Mouse (Mus musculus) ES-E14 (cell line): ENCODE results near the gene Lrmda. TPM values are rescaled to one million over a fixed set of nuclear protein-coding genes. Genes with fewer than 3 reads are reported as not detected.

Source experiments
- DNase-seq: peaks from one replicate; pipeline ENCODE4 v3.0.0-alpha.2; 2013; ENCODE audit warnings: low read depth, low spot score
- H3K27ac ChIP-seq: 2 replicates; pipeline ENCODE4 v1.5.1; 2012; ENCODE audit warnings: low read depth, mild to moderate bottlenecking, low read length, moderate library complexity, mixed read lengths; ENCODE audit not compliant: poor library complexity, insufficient read depth, severe bottlenecking
- H3K36me3 ChIP-seq: 2 replicates; pipeline ENCODE4 v1.6.1; 2012; ENCODE audit warnings: mild to moderate bottlenecking, low read length, moderate library complexity, mixed read lengths; ENCODE audit not compliant: control insufficient read depth, poor library complexity, insufficient read depth, severe bottlenecking
- H3K4me1 ChIP-seq, 2 experiments: fragments of 150-350 bp in 1 of 2; sonication (generic) in 1 of 2; 2 replicates each; pipeline ENCODE4 v1.6.1; 2012; ENCODE audit warnings: low read length in 2 of 2, mild to moderate bottlenecking in 1 of 2, mixed read lengths in 1 of 2; ENCODE audit not compliant: control insufficient read depth in 2 of 2, insufficient read depth in 2 of 2, poor library complexity in 1 of 2
- H3K4me3 ChIP-seq, 2 experiments: fragments of 150-350 bp in 1 of 2; sonication (generic) in 1 of 2; 2 replicates each; pipeline ENCODE4 v1.5.1; 2012; ENCODE audit warnings: low read length in 2 of 2, low read depth in 1 of 2, mild to moderate bottlenecking in 1 of 2, mixed read lengths in 1 of 2; ENCODE audit not compliant: insufficient read depth in 1 of 2, poor library complexity in 1 of 2, severe bottlenecking in 1 of 2
- H3K9ac ChIP-seq: 2 replicates; pipeline ENCODE4 v1.6.1; 2012; ENCODE audit warnings: low read depth, mild to moderate bottlenecking, low read length, mixed read lengths; ENCODE audit not compliant: poor library complexity, insufficient read depth, severe bottlenecking
- H3K9me3 ChIP-seq: fragments of 150-350 bp; sonication (generic); 2 replicates; pipeline ENCODE4 v1.6.1; 2012; ENCODE audit warnings: low read depth, mild to moderate bottlenecking, low read length; ENCODE audit not compliant: control insufficient read depth, insufficient read depth
- CHD2 ChIP-seq: IDR thresholded peaks from 2 replicates; pipeline ENCODE4 v1.6.1; 2014; ENCODE audit warnings: mild to moderate bottlenecking, low read depth, low read length, inconsistent platforms
- HCFC1 ChIP-seq: IDR thresholded peaks from 2 replicates; pipeline ENCODE4 v1.6.1; 2012; ENCODE audit warnings: low read length, inconsistent platforms, borderline replicate concordance; ENCODE audit not compliant: insufficient read depth
- MAFK ChIP-seq: IDR thresholded peaks from 2 replicates; pipeline ENCODE4 v1.6.1; 2014; ENCODE audit warnings: mild to moderate bottlenecking, low read depth, low read length, inconsistent platforms; ENCODE audit not compliant: insufficient read depth
- ZC3H11A ChIP-seq: IDR thresholded peaks from 2 replicates; pipeline ENCODE4 v1.6.1; 2012; ENCODE audit warnings: low read depth, mild to moderate bottlenecking, inconsistent platforms, low read length, borderline replicate concordance
- ZNF384 ChIP-seq: IDR thresholded peaks from 2 replicates; pipeline ENCODE4 v1.6.1; 2012; ENCODE audit warnings: low read depth, low read length, inconsistent platforms
- in situ Hi-C, 2 experiments: fragments of 600-800 bp; cut with MboI; formaldehyde crosslinking; loops; one replicate each; pipeline ENCODE4 v1.15.1; 2025; ENCODE audit warnings: low sequenced_read_pairs in 2 of 2, inconsistent platforms in 1 of 2; ENCODE audit not compliant: unreplicated experiment in 2 of 2
- total RNA-seq: library from RNA; depleted of rRNA; stranded (reverse); fragments of 300-350 nt; gene quantifications from 2 replicates; pipeline ENCODE4 v1.2.3, GENCODE M21; 2012

The Lrmda gene
- total RNA-seq, 1 experiment = 0.22 TPM

DNA sequence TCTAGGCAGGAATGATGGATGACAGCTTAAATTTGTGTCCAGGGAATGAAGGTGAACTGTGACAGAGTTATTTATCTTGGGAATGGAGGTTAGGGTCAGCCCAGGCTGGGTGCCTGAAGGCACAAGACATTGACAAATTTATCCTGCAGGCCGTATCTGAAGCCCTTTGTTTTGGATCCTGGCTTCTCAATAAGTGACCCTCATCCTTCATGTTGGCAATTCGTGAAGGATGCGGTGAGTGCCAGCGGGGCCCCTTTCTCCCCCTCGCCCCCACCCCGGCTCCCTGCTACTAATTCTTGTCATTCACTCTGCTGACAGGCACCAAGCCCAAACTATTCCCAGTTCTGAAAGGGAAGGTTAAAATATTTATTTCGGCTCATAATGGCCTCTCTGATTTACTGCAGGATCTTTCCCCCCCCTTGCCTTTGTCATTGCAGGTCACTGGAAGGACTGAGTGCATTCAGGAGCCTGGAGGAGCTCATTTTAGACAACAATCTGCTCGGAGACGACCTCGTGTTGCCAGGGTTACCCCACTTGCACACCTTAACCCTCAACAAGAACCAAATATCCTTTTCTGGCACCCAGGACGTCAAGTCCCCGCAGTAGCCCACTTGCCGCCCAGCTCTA lies 558.0 kb downstream of the Lrmda start:
- no peak overlapping the region for H3K27ac ChIP-seq
- TF ChIP-seq MAFK = no peak
- TF ChIP-seq ZC3H11A = no peak
- TF ChIP-seq HCFC1 = no peak
- no peak for TF ChIP-seq ZNF384
- TF ChIP-seq CHD2 = no peak
- in situ Hi-C loops = loop anchor here in 1 of 2 experiments (10.0 kb wide), 1 partner anchor 603 kb away; no protein-coding TSS in a partner anchor
- peaks cover 0 to 2% of the 10 kb centered on the region in 2 experiments; a peak in 1 of 4 replicates for H3K4me1 ChIP-seq
- DNase-seq = no peak
- no peak overlapping the region for H3K4me3 ChIP-seq
- no peak overlapping the region for H3K9ac ChIP-seq
- no peaks in the 10 kb centered on the region for H3K36me3 ChIP-seq
- no peaks in the 10 kb centered on the region for H3K9me3 ChIP-seq

DNA sequence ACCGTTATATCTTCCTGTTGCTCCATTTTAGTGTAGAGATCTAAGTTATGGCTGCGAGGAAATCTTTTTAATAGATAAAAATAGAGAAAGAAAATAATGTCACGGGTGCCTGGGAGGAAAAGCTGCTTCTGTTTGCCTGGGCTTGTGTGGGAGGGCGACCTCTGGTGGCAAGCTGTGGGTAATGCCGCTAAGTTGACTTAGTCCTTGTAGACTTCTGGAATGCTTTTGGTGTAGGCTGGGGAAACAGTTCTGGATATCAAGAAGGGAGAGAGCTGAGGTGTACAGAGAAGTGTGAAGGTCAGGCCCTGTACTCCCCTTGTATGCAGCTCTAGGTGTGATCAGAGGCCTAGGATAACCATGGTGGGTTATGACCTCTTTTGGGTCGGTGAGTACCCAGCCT lies 558.7 kb downstream of the Lrmda start:
- Histone ChIP-seq H3K27ac (no peak overlapping the region), H3K9me3 (no peaks in the 10 kb centered on the region), H3K36me3 (no peaks in the 10 kb centered on the region), H3K9ac (no peak overlapping the region), H3K4me3 (no peak overlapping the region), H3K4me1 (peaks cover 0 to 2% of the 10 kb centered on the region in 2 experiments; a peak in 1 of 4 replicates)
- peak; percentile 48 for DNase-seq
- no peak for TF ChIP-seq CHD2
- TF ChIP-seq MAFK = no peak
- TF ChIP-seq ZNF384 = no peak
- TF ChIP-seq ZC3H11A = peak; percentile 62; the same call in 1 of the 2 replicates
- in situ Hi-C loops = loop anchor here in 1 of 2 experiments (10.0 kb wide), 1 partner anchor 603 kb away; no protein-coding TSS in a partner anchor

DNA sequence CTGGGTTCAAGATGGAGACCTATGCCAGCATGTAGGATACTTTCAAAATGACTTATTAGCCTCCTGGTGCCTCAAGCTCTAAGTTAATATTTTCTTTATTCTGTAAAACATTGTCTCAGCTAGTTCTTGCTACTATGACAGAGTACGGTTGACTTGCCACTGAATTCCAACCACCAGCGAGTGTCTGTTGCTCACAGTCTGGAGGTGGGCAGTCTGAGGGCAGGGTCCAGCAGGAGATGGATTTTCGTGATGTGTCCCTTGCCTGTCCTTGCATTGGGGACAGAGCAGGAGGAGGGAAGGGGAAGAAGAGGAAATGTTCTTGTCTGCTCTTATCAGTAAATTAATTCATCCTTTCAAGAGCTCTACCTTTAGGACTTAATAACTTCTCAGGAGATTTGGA lies 559.5 kb downstream of the Lrmda start:
- H3K9me3 ChIP-seq = no peaks in the 10 kb centered on the region
- H3K4me1 ChIP-seq = peaks cover 0 to under 1% of the 10 kb centered on the region in 2 experiments; a peak in 1 of 4 replicates
- no peak for DNase-seq
- no peak overlapping the region for H3K27ac ChIP-seq
- no peak overlapping the region for H3K9ac ChIP-seq
- no peaks in the 10 kb centered on the region for H3K36me3 ChIP-seq
- in situ Hi-C loops = loop anchor here in 1 of 2 experiments (10.0 kb wide), 1 partner anchor 604 kb away; no protein-coding TSS in a partner anchor
- TF ChIP-seq ZNF384 (no peak), CHD2 (no peak), HCFC1 (no peak), ZC3H11A (no peak), MAFK (no peak)
- no peak overlapping the region for H3K4me3 ChIP-seq

DNA sequence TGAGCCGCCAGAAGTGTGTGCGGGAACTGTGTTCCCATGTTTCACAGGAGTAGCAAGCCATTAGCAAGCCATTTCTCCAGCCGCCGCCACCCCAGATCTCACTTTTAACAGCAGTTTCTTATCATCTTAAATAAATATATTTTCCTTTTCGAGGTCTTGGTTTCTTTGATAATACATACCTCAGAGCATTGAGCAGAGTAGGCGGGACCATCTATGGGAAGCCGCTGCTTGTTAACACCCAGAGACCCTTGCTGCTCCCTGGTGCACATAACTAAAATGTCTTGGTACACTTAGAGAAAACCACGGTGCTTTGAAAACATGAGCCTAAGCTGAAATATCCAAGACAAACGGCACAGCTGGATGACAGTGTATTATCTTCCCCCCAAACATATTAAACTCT lies 562.6 kb downstream of the Lrmda start:
- H3K27ac ChIP-seq = no peak overlapping the region
- no peaks in the 10 kb centered on the region for H3K9me3 ChIP-seq
- no peaks in the 10 kb centered on the region; a peak in 1 of 4 replicates for H3K4me1 ChIP-seq
- H3K36me3 ChIP-seq = no peaks in the 10 kb centered on the region
- in situ Hi-C loops = no loop called here
- no peak for DNase-seq
- TF ChIP-seq CHD2 (no peak), ZC3H11A (no peak), ZNF384 (no peak), MAFK (no peak), HCFC1 (no peak)
- 0 out of 4 replicates have a peak overlapping the region, but pooled peaks of 1 of the 2 experiments have one; percentile 12 for H3K4me3 ChIP-seq
- H3K9ac ChIP-seq = no peak overlapping the region
